Mouse (Mus musculus): ENCODE data around the gene Ctnnal1. TPM values are rescaled to one million over a fixed set of nuclear protein-coding genes. Genes with fewer than 3 reads are reported as not detected.

The Ctnnal1 gene
- polyA plus RNA-seq, 1 experiment: 98.7 TPM

GRCm38 (mm10) chr4:56844911-56845310 is 20.1 kb downstream of the Ctnnal1 start:
- peaks cover 12% of the 10 kb centered on the region for H3K9me3 ChIP-seq (replicated peaks; ENCODE audit: control insufficient read depth, insufficient read depth, low read length, poor library complexity, severe bottlenecking)
- H3K9ac ChIP-seq (ENCODE audit: low read depth, poor library complexity, severe bottlenecking): no peak overlapping the region
- no peaks in the 10 kb centered on the region for H3K4me1 ChIP-seq (ENCODE audit: control insufficient read depth, insufficient read depth, low read length)
- H3K4me3 ChIP-seq (ENCODE audit: low read depth, low read length): no peak overlapping the region
- no peaks in the 10 kb centered on the region for H3K27me3 ChIP-seq (ENCODE audit: control insufficient read depth, insufficient read depth, low read length, poor library complexity, severe bottlenecking)
- TF ChIP-seq CTCF (IDR thresholded peaks at IDR 0.05; ENCODE audit: low read depth, low read length): no peak
- TF ChIP-seq POLR2A (IDR thresholded peaks at IDR 0.05; ENCODE audit: insufficient read depth, low read length): no peak
- TF ChIP-seq EP300 (IDR thresholded peaks at IDR 0.05; ENCODE audit: insufficient read depth, low read depth, low read length): no peak
- H3K27ac ChIP-seq (ENCODE audit: insufficient read depth, low read length): no peak overlapping the region
- H3K36me3 ChIP-seq (ENCODE audit: control insufficient read depth, insufficient read depth, low read length, poor library complexity, severe bottlenecking): peaks cover 34% of the 10 kb centered on the region

GRCm38 (mm10) chr4:56843963-56844362 is 21.0 kb downstream of the Ctnnal1 start:
- Histone ChIP-seq H3K4me1 (ENCODE audit: control insufficient read depth, insufficient read depth, low read length) (no peaks in the 10 kb centered on the region), H3K4me3 (ENCODE audit: low read depth, low read length) (no peak overlapping the region), H3K9me3 (replicated peaks; ENCODE audit: control insufficient read depth, insufficient read depth, low read length, poor library complexity, severe bottlenecking) (peaks cover 12% of the 10 kb centered on the region), H3K9ac (ENCODE audit: low read depth, poor library complexity, severe bottlenecking) (no peak overlapping the region), H3K36me3 (ENCODE audit: control insufficient read depth, insufficient read depth, low read length, poor library complexity, severe bottlenecking) (peaks cover 34% of the 10 kb centered on the region), H3K27me3 (ENCODE audit: control insufficient read depth, insufficient read depth, low read length, poor library complexity, severe bottlenecking) (no peaks in the 10 kb centered on the region), H3K27ac (ENCODE audit: insufficient read depth, low read length) (no peak overlapping the region)
- TF ChIP-seq POLR2A (IDR thresholded peaks at IDR 0.05; ENCODE audit: insufficient read depth, low read length): no peak
- peak; percentile 23 for TF ChIP-seq CTCF (IDR thresholded peaks at IDR 0.05; ENCODE audit: low read depth, low read length)
- TF ChIP-seq EP300 (IDR thresholded peaks at IDR 0.05; ENCODE audit: insufficient read depth, low read depth, low read length): no peak

GRCm38 (mm10) chr4:56842501-56842900 is 22.5 kb downstream of the Ctnnal1 start:
- Histone ChIP-seq H3K9me3 (replicated peaks; ENCODE audit: control insufficient read depth, insufficient read depth, low read length, poor library complexity, severe bottlenecking) (peaks cover 12% of the 10 kb centered on the region), H3K9ac (ENCODE audit: low read depth, poor library complexity, severe bottlenecking) (no peak overlapping the region), H3K4me3 (ENCODE audit: low read depth, low read length) (no peak overlapping the region), H3K27ac (ENCODE audit: insufficient read depth, low read length) (no peak overlapping the region), H3K27me3 (ENCODE audit: control insufficient read depth, insufficient read depth, low read length, poor library complexity, severe bottlenecking) (no peaks in the 10 kb centered on the region), H3K36me3 (ENCODE audit: control insufficient read depth, insufficient read depth, low read length, poor library complexity, severe bottlenecking) (peaks cover 45% of the 10 kb centered on the region), H3K4me1 (ENCODE audit: control insufficient read depth, insufficient read depth, low read length) (no peaks in the 10 kb centered on the region)
- TF ChIP-seq EP300 (IDR thresholded peaks at IDR 0.05; ENCODE audit: insufficient read depth, low read depth, low read length) (no peak), POLR2A (IDR thresholded peaks at IDR 0.05; ENCODE audit: insufficient read depth, low read length) (no peak), CTCF (IDR thresholded peaks at IDR 0.05; ENCODE audit: low read depth, low read length) (no peak)

- TF ChIP-seq CTCF (IDR thresholded peaks at IDR 0.05; ENCODE audit: low read depth, low read length): no peak
- TF ChIP-seq POLR2A (IDR thresholded peaks at IDR 0.05; ENCODE audit: insufficient read depth, low read length): no peak
- no peak for TF ChIP-seq EP300 (IDR thresholded peaks at IDR 0.05; ENCODE audit: insufficient read depth, low read depth, low read length)
- Histone ChIP-seq H3K4me1 (ENCODE audit: control insufficient read depth, insufficient read depth, low read length) (no peaks in the 10 kb centered on the region), H3K27ac (ENCODE audit: insufficient read depth, low read length) (no peak overlapping the region), H3K4me3 (ENCODE audit: low read depth, low read length) (no peak overlapping the region), H3K36me3 (ENCODE audit: control insufficient read depth, insufficient read depth, low read length, poor library complexity, severe bottlenecking) (peaks cover 57% of the 10 kb centered on the region), H3K27me3 (ENCODE audit: control insufficient read depth, insufficient read depth, low read length, poor library complexity, severe bottlenecking) (no peaks in the 10 kb centered on the region), H3K9ac (ENCODE audit: low read depth, poor library complexity, severe bottlenecking) (no peak overlapping the region), H3K9me3 (replicated peaks; ENCODE audit: control insufficient read depth, insufficient read depth, low read length, poor library complexity, severe bottlenecking) (peaks cover 12% of the 10 kb centered on the region)
These were observed 24.7 kb downstream of the Ctnnal1 start for GRCm38 (mm10) chr4:56840297-56840696.

GRCm38 (mm10) chr4:56837661-56838060 is 27.3 kb downstream of the Ctnnal1 start:
- Histone ChIP-seq H3K36me3 (ENCODE audit: control insufficient read depth, insufficient read depth, low read length, poor library complexity, severe bottlenecking) (peaks cover 59% of the 10 kb centered on the region), H3K27me3 (ENCODE audit: control insufficient read depth, insufficient read depth, low read length, poor library complexity, severe bottlenecking) (no peaks in the 10 kb centered on the region), H3K9me3 (replicated peaks; ENCODE audit: control insufficient read depth, insufficient read depth, low read length, poor library complexity, severe bottlenecking) (no peaks in the 10 kb centered on the region), H3K9ac (ENCODE audit: low read depth, poor library complexity, severe bottlenecking) (no peak overlapping the region), H3K4me3 (ENCODE audit: low read depth, low read length) (no peak overlapping the region), H3K4me1 (ENCODE audit: control insufficient read depth, insufficient read depth, low read length) (no peaks in the 10 kb centered on the region), H3K27ac (ENCODE audit: insufficient read depth, low read length) (no peak overlapping the region)
- TF ChIP-seq CTCF (IDR thresholded peaks at IDR 0.05; ENCODE audit: low read depth, low read length) (no peak), EP300 (IDR thresholded peaks at IDR 0.05; ENCODE audit: insufficient read depth, low read depth, low read length) (no peak), POLR2A (IDR thresholded peaks at IDR 0.05; ENCODE audit: insufficient read depth, low read length) (no peak)

- H3K27me3 ChIP-seq (ENCODE audit: control insufficient read depth, insufficient read depth, low read length, poor library complexity, severe bottlenecking): no peaks in the 10 kb centered on the region
- peaks cover 52% of the 10 kb centered on the region for H3K36me3 ChIP-seq (ENCODE audit: control insufficient read depth, insufficient read depth, low read length, poor library complexity, severe bottlenecking)
- TF ChIP-seq CTCF (IDR thresholded peaks at IDR 0.05; ENCODE audit: low read depth, low read length) (no peak), POLR2A (IDR thresholded peaks at IDR 0.05; ENCODE audit: insufficient read depth, low read length) (no peak), EP300 (IDR thresholded peaks at IDR 0.05; ENCODE audit: insufficient read depth, low read depth, low read length) (no peak)
- no peaks in the 10 kb centered on the region for H3K9me3 ChIP-seq (replicated peaks; ENCODE audit: control insufficient read depth, insufficient read depth, low read length, poor library complexity, severe bottlenecking)
- H3K27ac ChIP-seq (ENCODE audit: insufficient read depth, low read length): no peak overlapping the region
- no peak overlapping the region for H3K4me3 ChIP-seq (ENCODE audit: low read depth, low read length)
- no peak overlapping the region for H3K9ac ChIP-seq (ENCODE audit: low read depth, poor library complexity, severe bottlenecking)
- no peaks in the 10 kb centered on the region for H3K4me1 ChIP-seq (ENCODE audit: control insufficient read depth, insufficient read depth, low read length)
These were observed 33.0 kb downstream of the Ctnnal1 start for GRCm38 (mm10) chr4:56831998-56832397.

Measured in ES-Bruce4 (cell line).